8 mouse cellular contexts compared by ENCODE assay signal in genomic region chr7:67645681-67646014, GRCm38 (mm10). TPM values are rescaled to one million over a fixed set of nuclear protein-coding genes. Genes with fewer than 3 reads are reported as not detected.
DNase-seq lines count a peak whose midpoint lies in the region; ATAC-seq and TF ChIP-seq lines count a peak whose summit lies in the region.

No protein-coding gene starts in this region.

- H3K27ac ChIP-seq in heart, postnatal 0 days (ENCODE audit: low read depth): peak overlapping the region; percentile 97
- H3K27ac ChIP-seq in brown adipose tissue, adult 24 weeks (replicated peaks; ENCODE audit: low read depth, low read length): peak overlapping the region; percentile 92
- peak overlapping the region; percentile 89 for H3K27ac ChIP-seq in hindbrain, embryonic 15.5 days (replicated peaks)
- peak overlapping the region; percentile 90 for H3K27ac ChIP-seq in midbrain, embryonic 13.5 days

- 0 out of 2 replicates have a peak, but pooled peaks cover 4% of the 10 kb centered on the region for H3K36me3 ChIP-seq in heart, postnatal 0 days (replicated peaks; ENCODE audit: control insufficient read depth, insufficient read depth, low read length)
- H3K36me3 ChIP-seq in hindbrain, embryonic 15.5 days: peaks cover 5% of the 10 kb centered on the region
- peaks cover 4% of the 10 kb centered on the region for H3K36me3 ChIP-seq in midbrain, embryonic 13.5 days

- H3K27me3 ChIP-seq in heart, postnatal 0 days (ENCODE audit: control insufficient read depth, insufficient read depth, low read length): no peaks in the 10 kb centered on the region
- H3K27me3 ChIP-seq in hindbrain, embryonic 15.5 days: no peaks in the 10 kb centered on the region
- no peaks in the 10 kb centered on the region for H3K27me3 ChIP-seq in midbrain, embryonic 13.5 days

- H3K4me3 ChIP-seq in heart, postnatal 0 days (ENCODE audit: low read depth, low read length): peak overlapping the region; percentile 78
- peak overlapping the region; percentile 89 for H3K4me3 ChIP-seq in brown adipose tissue, adult 24 weeks (ENCODE audit: insufficient read depth, low read depth, low read length)
- H3K4me3 ChIP-seq in hindbrain, embryonic 15.5 days: peak overlapping the region; percentile 79
- H3K4me3 ChIP-seq in midbrain, embryonic 13.5 days (replicated peaks): peak overlapping the region; percentile 72

- intact Hi-C loops in left cerebral cortex, postnatal 14 days (cut with DNase I): no loop called here

- peak overlapping the region; percentile 94 for H3K4me2 ChIP-seq in heart, postnatal 0 days (ENCODE audit: low read depth, low read length)
- H3K4me2 ChIP-seq in hindbrain, embryonic 15.5 days: peak overlapping the region; percentile 71
- H3K4me2 ChIP-seq in midbrain, embryonic 13.5 days (replicated peaks): peak overlapping the region; percentile 75

- H3K9ac ChIP-seq in heart, postnatal 0 days (replicated peaks; ENCODE audit: low read depth, low read length): peak overlapping the region; percentile 94
- peak overlapping the region; percentile 67 for H3K9ac ChIP-seq in hindbrain, embryonic 15.5 days
- peak overlapping the region; percentile 85 for H3K9ac ChIP-seq in midbrain, embryonic 13.5 days (replicated peaks)

- peak; percentile 7; the same call in 1 of the 2 replicates for ATAC-seq in heart, postnatal 0 days (ENCODE audit: insufficient read depth, low read depth)
- no peak for ATAC-seq in hindbrain, embryonic 15.5 days (ENCODE audit: low FRiP score, low read depth)
- peak; percentile 32 for ATAC-seq in midbrain, embryonic 13.5 days

- peaks cover 22% of the 10 kb centered on the region for H3K4me1 ChIP-seq in heart, postnatal 0 days (ENCODE audit: control insufficient read depth, insufficient read depth)
- H3K4me1 ChIP-seq in brown adipose tissue, adult 24 weeks (ENCODE audit: control insufficient read depth, insufficient read depth, insufficient read length, low read length): 0 out of 2 replicates have a peak, but pooled peaks cover 5% of the 10 kb centered on the region
- H3K4me1 ChIP-seq in hindbrain, embryonic 15.5 days (replicated peaks): peaks cover 22% of the 10 kb centered on the region
- H3K4me1 ChIP-seq in midbrain, embryonic 13.5 days (replicated peaks): peaks cover 43% of the 10 kb centered on the region

- TF ChIP-seq EP300 in heart, postnatal 0 days (IDR thresholded peaks at IDR 0.05; ENCODE audit: low read depth): no peak

- no peaks in the 10 kb centered on the region for H3K9me3 ChIP-seq in heart, postnatal 0 days (replicated peaks; ENCODE audit: control insufficient read depth, low read length)
- no peaks in the 10 kb centered on the region for H3K9me3 ChIP-seq in hindbrain, embryonic 15.5 days
- no peaks in the 10 kb centered on the region for H3K9me3 ChIP-seq in midbrain, embryonic 13.5 days

- under 1% methylated on average over 15 of the region's 15 CpGs for WGBS in heart, postnatal 0 days
- under 1% methylated on average over 15 of the region's 15 CpGs for WGBS in hindbrain, embryonic 15.5 days
- WGBS in midbrain, embryonic 13.5 days: under 1% methylated on average over 15 of the region's 15 CpGs

- TF ChIP-seq CTCF in heart, postnatal 0 days (IDR thresholded peaks at IDR 0.05; ENCODE audit: low read depth): no peak

- no peak for DNase-seq in heart, postnatal 0 days (ENCODE audit: low spot score)
- no peak for DNase-seq in heart, postnatal 4 days
- no peak for DNase-seq in urinary bladder, postnatal 25 days (ENCODE audit: low spot score)
- DNase-seq in left cerebral cortex, postnatal 14 days (ENCODE audit: low spot score in 2 of 2): no peak
- DNase-seq in spleen, postnatal 10 days (ENCODE audit: low spot score in 2 of 2): no peak

RNA-seq across cellular contexts. Expression of gene Lrrc28, which starts 0.6 kb away (rescaled TPM):
- 24.4 and 71.6 TPM in 2 replicates for total RNA-seq in heart, postnatal 0 days (2014; rRNA removed; ENCODE audit: low replicate concordance)
- 14.3 and 15.2 TPM in 2 replicates for polyA plus RNA-seq in heart, postnatal 0 days (2015; fragmentation: Nextera tagmentation; extraction: Ambion mirVana)
- 10 to 100 TPM; 15.7 to 17.7 TPM for total RNA-seq in heart, postnatal 4 days (2021)
- polyA plus RNA-seq in brown adipose tissue, adult 24 weeks (2012; ENCODE audit: insufficient read depth, insufficient read length, missing spikeins): 11.2 and 16.2 TPM in 2 replicates
- polyA plus RNA-seq in hindbrain, embryonic 15.5 days (2015; fragmentation: Nextera tagmentation; extraction: Ambion mirVana): 21.6 and 23.1 TPM in 2 replicates
- polyA plus RNA-seq in midbrain, embryonic 13.5 days (2015; fragmentation: Nextera tagmentation; extraction: Ambion mirVana): 33.3 and 34.4 TPM in 2 replicates
- 10 to 100 TPM; 34.1 to 34.8 TPM for total RNA-seq in left cerebral cortex, postnatal 14 days (2021)

RNA-seq across cellular contexts. Expression of gene Ttc23, which starts 1.6 kb away (rescaled TPM):
- 15.5 and 16.4 TPM in 2 replicates for total RNA-seq in heart, postnatal 0 days (2014; rRNA removed; ENCODE audit: low replicate concordance)
- 12.7 TPM in 2 replicates for polyA plus RNA-seq in heart, postnatal 0 days (2015; fragmentation: Nextera tagmentation; extraction: Ambion mirVana)
- total RNA-seq in heart, postnatal 4 days (2021): 10 to 100 TPM; 34.9 TPM
- 13.3 and 16.1 TPM in 2 replicates for polyA plus RNA-seq in brown adipose tissue, adult 24 weeks (2012; ENCODE audit: insufficient read depth, insufficient read length, missing spikeins)
- 7.9 and 9.2 TPM in 2 replicates for polyA plus RNA-seq in hindbrain, embryonic 15.5 days (2015; fragmentation: Nextera tagmentation; extraction: Ambion mirVana)
- polyA plus RNA-seq in midbrain, embryonic 13.5 days (2015; fragmentation: Nextera tagmentation; extraction: Ambion mirVana): 13.3 and 16.6 TPM in 2 replicates
- total RNA-seq in left cerebral cortex, postnatal 14 days (2021): 1 to 10 TPM; 7.8 to 9.7 TPM
